Mouse (Mus musculus) megakaryocyte, embryonic 14.5 days (primary cell): ENCODE data around the gene C2cd2l. TPM values are rescaled to one million over a fixed set of nuclear protein-coding genes. Genes with fewer than 3 reads are reported as not detected.
"Not testable (repeated sequence)": the region's sequence is repeated elsewhere in the genome, so short reads cannot be mapped to it uniquely, and the experiment has no call there.

Source experiments
- H3K27me3 ChIP-seq: replicated peaks from 2 replicates; pipeline ENCODE3; 2012; ENCODE audit warnings: inconsistent platforms
- H3K36me3 ChIP-seq: replicated peaks from 2 replicates; pipeline ENCODE3; 2012; ENCODE audit warnings: low read length, inconsistent platforms, mixed read lengths
- H3K4me1 ChIP-seq: 2 replicates; pipeline ENCODE4 v1.6.1; 2012; ENCODE audit warnings: inconsistent platforms
- H3K4me3 ChIP-seq: replicated peaks from 2 replicates; pipeline ENCODE3; 2012; ENCODE audit warnings: moderate library complexity, mild to moderate bottlenecking, inconsistent platforms
- H3K9me3 ChIP-seq: 2 replicates; pipeline ENCODE4 v1.6.1; 2012; ENCODE audit warnings: inconsistent platforms
- FLI1 ChIP-seq: IDR thresholded peaks from 2 replicates; pipeline ENCODE4 v1.6.1; 2012; ENCODE audit warnings: low read length, inconsistent platforms, mixed read lengths
- GATA1 ChIP-seq: IDR thresholded peaks from 3 replicates; pipeline ENCODE4 v1.6.1; 2012; ENCODE audit warnings: mixed read lengths, low read length, inconsistent platforms, borderline replicate concordance
- polyA plus RNA-seq: library from polyadenylated mRNA; stranded (reverse); fragments of >175 nt; gene quantifications from 2 replicates; pipeline ENCODE4 v1.2.3, GENCODE M21; 2012; ENCODE audit warnings: low replicate concordance; ENCODE audit not compliant: insufficient read depth

C2cd2l gene
- polyA plus RNA-seq, 1 experiment = 44.6 TPM

DNA sequence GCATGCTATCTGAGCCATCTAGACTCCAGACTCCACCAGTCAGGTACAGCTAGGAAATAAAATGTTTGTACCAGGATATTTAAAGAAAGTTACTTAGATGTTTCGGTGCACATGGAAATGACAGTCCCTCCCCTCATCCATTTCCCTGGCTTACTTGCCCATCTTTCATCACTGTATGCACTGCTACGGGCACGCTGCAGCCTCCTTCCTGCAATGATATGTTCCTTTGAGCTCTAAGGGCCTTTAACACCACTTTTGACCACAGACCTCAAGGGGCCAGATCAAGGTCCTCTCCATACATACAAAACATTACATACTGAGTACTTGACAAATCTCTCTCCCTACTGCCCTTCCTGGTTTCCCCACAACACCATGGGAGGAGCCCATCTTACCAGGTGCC is 16.9 kb upstream of the C2cd2l start:
- H3K4me3 ChIP-seq = peak overlapping the region; percentile 88
- H3K27me3 ChIP-seq = no peaks in the 10 kb centered on the region
- H3K4me1 ChIP-seq = peaks cover 56% of the 10 kb centered on the region
- H3K36me3 ChIP-seq = peaks cover 70% of the 10 kb centered on the region
- H3K9me3 ChIP-seq = no peaks in the 10 kb centered on the region
- TF ChIP-seq FLI1 (no peak), GATA1 (no peak)

DNA sequence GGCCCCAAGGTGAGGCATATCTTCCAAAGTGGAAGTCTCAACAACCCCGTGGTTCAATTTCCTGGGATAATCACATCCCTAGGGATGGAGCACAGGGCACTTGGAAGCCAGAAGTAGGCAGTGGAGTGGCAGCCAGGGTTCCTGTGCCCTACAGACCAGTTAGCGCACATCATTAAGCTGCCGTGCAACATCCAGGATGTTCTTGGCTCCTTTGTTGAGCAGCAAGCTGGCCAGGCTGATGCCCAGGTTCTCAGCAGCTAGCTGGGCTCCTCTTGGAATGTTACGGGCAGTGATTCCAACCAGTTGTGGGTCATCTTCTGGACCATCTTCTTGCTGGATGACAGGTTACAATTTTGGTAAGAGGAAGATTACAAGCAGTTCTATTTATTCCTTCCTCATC is 16.4 kb upstream of the C2cd2l start:
- peaks cover 70% of the 10 kb centered on the region for H3K36me3 ChIP-seq

DNA sequence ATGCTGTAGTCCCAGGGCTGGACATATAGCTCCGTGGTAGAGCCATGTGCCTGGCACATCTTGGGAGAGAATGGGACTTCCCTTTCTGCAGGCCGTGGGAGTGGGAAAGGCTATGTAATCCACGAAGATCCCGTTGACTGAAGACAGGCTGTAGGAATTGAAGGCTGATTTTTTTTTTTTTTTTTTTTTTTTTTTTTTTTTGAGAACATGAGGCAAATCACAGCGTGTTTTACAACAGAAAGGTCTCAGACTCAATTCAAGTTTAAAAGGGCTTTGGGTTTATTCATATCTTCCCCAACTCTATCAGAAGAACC is 16.0 kb upstream of the C2cd2l start:
- peaks cover 47% of the 10 kb centered on the region for H3K4me1 ChIP-seq
- peak overlapping the region; percentile 98 for H3K4me3 ChIP-seq
- TF ChIP-seq FLI1 (no peak), GATA1 (no peak)
- H3K36me3 ChIP-seq = peaks cover 70% of the 10 kb centered on the region
- H3K27me3 ChIP-seq = no peaks in the 10 kb centered on the region
- no peaks in the 10 kb centered on the region for H3K9me3 ChIP-seq

More for the DNA sequence above, 16.4 kb upstream of the C2cd2l start:
- not testable (repeated sequence) for H3K9me3 ChIP-seq, H3K27me3 ChIP-seq
- peaks cover 52% of the 10 kb centered on the region for H3K4me1 ChIP-seq
- peak overlapping the region; percentile 88 for H3K4me3 ChIP-seq

DNA sequence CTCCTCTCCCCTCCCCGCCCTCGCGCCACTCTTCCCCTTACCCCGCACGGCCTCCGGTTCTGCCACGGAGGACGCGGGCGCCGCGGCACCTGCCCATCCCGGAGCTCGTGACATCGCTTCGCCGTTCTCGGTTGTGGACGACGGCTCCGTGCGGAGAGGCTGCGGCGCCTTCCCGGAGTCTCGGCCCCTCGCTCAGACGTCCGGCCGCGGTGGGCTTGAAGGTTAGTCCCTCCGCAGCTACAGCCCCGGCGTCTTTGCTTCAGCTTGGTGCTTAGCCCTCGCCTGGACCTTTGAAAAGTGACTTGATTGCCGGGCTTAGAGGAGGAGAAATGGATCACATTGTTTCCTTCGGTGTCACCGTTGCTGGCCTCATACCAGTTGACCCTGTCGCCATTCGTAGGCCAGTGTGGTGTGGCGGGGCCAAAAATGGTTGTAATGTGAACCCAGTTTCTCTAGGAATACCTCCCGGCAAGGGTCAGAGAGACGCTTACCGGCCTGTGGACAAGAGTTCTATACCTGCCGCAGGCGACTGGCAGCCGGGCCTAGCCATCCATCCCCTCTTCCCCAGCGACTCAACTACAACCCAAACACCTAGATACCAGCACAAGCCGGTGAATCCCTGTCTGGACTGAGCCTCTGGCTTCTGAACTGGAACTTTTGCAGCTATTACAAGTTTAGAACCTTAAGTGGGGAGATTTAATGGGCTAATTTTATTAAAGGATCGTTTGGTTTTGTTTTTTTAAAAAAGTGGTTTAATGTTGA is 15.4 kb upstream of the C2cd2l start:
- TF ChIP-seq GATA1 = no peak
- TF ChIP-seq FLI1 = no peak
- Histone ChIP-seq H3K4me1 (peaks cover 42% of the 10 kb centered on the region), H3K27me3 (no peaks in the 10 kb centered on the region), H3K4me3 (peak overlapping the region; percentile 98), H3K9me3 (no peaks in the 10 kb centered on the region), H3K36me3 (peaks cover 70% of the 10 kb centered on the region)

DNA sequence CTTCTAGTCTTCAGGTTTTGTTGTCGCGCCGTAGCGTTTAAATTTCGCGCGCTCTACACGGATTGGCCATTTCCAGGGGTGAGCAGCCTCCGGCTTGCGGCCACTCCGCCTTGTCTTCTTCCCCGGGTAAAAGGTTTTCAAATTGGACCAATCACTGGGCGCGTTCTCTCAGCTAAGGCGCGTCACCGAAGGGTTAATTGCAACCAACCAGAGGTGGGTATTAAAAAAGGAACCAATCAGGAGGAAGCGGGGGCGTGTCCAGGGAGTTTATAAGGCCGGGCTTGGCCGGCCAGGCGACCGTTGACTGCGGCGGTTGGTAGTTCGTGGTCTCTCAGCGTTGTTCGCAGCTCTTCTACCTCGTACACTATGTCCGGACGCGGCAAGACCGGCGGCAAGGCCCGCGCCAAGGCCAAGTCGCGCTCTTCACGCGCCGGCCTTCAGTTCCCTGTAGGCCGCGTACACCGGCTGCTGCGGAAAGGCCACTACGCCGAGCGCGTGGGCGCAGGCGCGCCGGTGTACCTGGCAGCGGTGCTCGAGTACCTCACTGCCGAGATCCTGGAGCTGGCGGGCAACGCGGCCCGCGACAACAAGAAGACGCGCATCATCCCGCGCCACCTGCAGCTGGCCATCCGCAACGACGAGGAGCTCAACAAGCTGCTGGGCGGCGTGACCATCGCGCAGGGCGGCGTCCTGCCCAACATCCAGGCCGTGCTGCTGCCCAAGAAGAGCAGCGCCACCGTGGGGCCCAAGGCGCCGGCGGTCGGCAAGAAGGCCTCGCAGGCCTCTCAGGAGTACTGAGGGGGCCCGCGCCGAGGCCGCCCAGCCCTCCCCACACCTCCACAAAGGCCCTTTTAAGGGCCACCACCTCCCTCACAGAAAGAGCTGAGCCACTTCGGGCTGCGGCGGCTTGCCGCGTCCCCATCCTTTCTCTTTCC is 14.6 kb upstream of the C2cd2l start, which contains the start of gene H2afx:
H2afx (plus strand) TSS at position 299 of the 935 bp plus-strand sequence.
- no peaks in the 10 kb centered on the region for H3K9me3 ChIP-seq
- peaks cover 72% of the 10 kb centered on the region for H3K36me3 ChIP-seq
- H3K4me3 ChIP-seq = peak within 1 kb of the TSS; percentile 98
- H3K4me1 ChIP-seq = peaks cover 36% of the 10 kb centered on the region
- TF ChIP-seq GATA1 (no peak), FLI1 (peak; percentile 45; the same call in 1 of the 2 replicates)
- no peaks in the 10 kb centered on the region for H3K27me3 ChIP-seq

DNA sequence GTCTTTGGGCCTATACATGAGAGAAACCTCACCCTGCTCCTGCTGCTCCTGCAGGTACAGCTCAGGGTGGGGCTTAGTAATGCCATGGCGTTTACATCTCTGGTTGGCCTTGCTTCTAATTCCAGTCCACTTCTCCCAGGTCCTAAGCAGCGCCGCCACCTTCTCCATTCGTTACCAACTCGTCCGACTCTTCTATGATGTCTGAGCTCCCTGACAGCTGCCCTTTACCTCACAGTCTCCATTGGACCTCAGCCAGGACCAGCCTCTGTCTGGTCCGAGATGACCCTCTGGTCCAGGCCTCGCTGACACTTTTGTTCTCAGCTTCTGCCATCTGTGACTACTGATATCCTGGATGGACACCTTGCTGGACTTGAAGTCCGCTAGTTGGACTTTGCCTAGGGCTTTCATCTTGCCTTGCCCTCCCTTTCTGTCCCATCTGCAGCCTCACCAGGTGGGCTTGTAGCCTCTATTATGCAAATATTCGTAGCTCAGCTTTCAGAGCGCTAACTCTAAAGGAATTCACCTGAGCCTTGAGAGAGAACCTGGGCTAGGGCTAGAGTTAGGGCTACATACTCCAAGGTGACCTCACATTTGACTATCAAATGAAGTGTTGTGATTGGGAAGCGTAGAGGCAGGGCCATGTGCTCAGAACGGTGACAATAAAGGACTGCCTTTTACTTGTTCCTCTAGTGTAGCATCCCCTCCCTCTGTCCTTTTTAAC is 13.0 kb upstream of the C2cd2l start:
- Histone ChIP-seq H3K4me1 (peaks cover 41% of the 10 kb centered on the region), H3K27me3 (no peaks in the 10 kb centered on the region), H3K36me3 (peaks cover 68% of the 10 kb centered on the region), H3K4me3 (no peak overlapping the region), H3K9me3 (no peaks in the 10 kb centered on the region)
- no peak for TF ChIP-seq FLI1
- no peak for TF ChIP-seq GATA1

DNA sequence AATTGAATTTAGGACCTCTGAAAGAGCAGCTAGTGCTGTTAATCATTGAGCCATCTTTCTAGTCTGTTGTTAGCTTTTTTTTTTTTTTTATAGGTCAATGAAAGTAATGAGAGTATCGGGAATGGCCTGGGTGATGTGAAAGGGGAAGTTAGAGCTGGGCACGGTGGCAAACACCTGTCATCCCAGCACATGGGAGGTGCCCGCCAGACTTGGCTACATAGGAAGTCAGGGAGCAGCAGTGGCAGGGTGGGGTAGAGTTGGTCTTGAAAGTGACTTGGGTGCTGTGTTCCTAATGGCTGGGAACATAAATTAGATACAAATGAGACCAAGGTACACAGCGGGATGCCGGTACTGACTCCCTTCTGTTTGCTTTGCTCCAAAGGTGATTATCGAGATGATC is 10.7 kb upstream of the C2cd2l start:
- no peak overlapping the region for H3K4me3 ChIP-seq
- TF ChIP-seq FLI1 = no peak
- no peak for TF ChIP-seq GATA1
- peaks cover 37% of the 10 kb centered on the region for H3K4me1 ChIP-seq
- H3K9me3 ChIP-seq = no peaks in the 10 kb centered on the region
- H3K27me3 ChIP-seq = no peaks in the 10 kb centered on the region
- peaks cover 54% of the 10 kb centered on the region for H3K36me3 ChIP-seq

DNA sequence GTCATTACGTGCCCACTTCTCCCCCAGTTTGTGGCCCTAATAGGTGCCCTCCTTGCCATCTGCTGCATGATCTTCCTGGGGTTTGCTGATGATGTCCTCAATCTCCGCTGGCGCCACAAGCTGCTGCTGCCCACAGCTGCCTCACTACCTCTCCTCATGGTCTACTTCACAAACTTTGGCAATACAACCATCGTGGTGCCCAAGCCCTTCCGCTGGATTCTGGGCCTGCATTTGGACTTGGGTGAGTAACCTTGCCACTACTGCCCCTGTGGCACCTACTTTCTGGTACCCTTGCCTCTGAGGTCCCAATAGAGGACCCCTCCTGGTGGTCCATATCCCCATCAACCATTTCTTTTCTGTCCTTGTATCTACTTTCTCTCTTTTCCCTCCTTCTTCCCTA is 7.8 kb upstream of the C2cd2l start:
- H3K27me3 ChIP-seq = no peaks in the 10 kb centered on the region
- TF ChIP-seq GATA1 = no peak
- peaks cover 44% of the 10 kb centered on the region for H3K36me3 ChIP-seq
- H3K9me3 ChIP-seq = no peaks in the 10 kb centered on the region
- H3K4me3 ChIP-seq = peak overlapping the region; percentile 96
- peaks cover 40% of the 10 kb centered on the region for H3K4me1 ChIP-seq

DNA sequence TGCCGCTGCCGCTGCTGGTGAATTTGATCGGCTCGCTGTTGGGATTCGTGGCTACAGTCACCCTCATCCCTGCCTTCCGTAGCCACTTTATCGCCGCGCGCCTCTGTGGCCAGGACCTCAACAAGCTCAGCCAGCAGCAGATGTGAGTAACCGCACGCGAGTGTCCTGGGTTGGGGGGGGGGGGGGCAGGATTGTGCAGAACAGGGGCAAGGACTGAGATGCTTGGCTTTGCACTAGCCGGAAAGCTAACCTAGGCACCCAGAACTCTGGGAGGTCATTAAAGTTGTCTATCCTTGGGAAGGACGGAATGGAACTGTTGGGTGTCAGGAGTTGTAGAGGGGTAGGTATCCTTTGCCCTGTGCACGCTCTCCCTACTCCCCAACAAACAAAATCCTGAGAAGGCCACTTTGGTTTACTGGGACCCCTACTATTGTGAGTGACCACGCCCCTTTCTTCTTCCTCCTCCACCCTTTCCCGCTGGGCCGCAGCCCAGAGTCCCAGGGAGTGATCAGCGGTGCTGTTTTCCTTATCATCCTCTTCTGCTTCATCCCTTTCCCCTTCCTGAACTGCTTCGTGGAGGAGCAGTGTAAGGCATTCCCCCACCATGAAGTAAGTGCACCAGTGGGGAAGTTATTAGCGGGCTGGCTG is 7.1 kb upstream of the C2cd2l start:
- peaks cover 37% of the 10 kb centered on the region for H3K36me3 ChIP-seq
- peaks cover 43% of the 10 kb centered on the region for H3K4me1 ChIP-seq
- H3K4me3 ChIP-seq = peak overlapping the region; percentile 96
- no peaks in the 10 kb centered on the region for H3K27me3 ChIP-seq
- no peaks in the 10 kb centered on the region for H3K9me3 ChIP-seq
- no peak for TF ChIP-seq GATA1
- no peak for TF ChIP-seq FLI1

DNA sequence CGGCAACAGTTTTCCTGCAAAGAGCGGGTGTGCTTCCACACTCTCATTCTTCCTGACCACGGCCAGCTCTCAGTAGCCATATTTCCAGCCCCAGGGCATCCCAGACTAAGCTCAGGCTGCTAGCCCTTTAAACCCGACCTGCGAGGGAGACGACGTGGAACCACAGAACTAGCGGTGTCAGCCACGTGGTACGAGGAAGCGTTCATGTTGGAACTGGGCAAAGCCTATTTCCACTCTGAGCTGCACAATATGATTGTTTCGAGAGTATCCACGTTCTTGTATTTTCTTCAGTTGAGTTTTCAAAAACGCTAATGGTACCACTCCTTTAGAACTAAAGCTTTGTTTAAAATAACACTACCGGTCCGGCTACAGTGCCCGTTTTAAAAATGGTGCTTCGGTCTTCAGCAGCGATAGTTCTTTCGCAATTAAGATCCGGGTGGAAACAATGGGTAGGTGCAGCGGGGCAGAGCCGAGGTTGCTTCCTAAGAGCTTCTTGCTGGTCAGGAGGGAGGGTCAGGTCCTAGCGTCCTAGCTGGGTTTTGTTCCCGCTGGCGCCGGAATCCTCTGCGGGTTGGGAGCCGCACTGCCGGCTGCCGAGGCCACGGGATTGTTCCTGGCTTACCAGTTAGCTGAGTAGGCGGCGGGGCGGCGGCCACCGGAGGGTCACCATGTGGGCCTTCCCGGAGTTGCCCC is 6.4 kb upstream of the C2cd2l start:
- TF ChIP-seq GATA1 (no peak), FLI1 (no peak)
- Histone ChIP-seq H3K36me3 (peaks cover 31% of the 10 kb centered on the region), H3K4me3 (peak overlapping the region; percentile 96), H3K4me1 (peaks cover 50% of the 10 kb centered on the region), H3K27me3 (no peaks in the 10 kb centered on the region), H3K9me3 (no peaks in the 10 kb centered on the region)
